Mouse (Mus musculus): ENCODE measurements around the gene Nisch. TPM values are rescaled to one million over a fixed set of nuclear protein-coding genes. Genes with fewer than 3 reads are reported as not detected.
A peak's percentile ranks its signal among the peaks of the same experiment; 100 is the strongest.

Gene Nisch
- polyA plus RNA-seq (2015; fragmentation: Nextera tagmentation; extraction: Ambion mirVana) = 354 and 388 TPM in 2 replicates

- Histone ChIP-seq H3K9ac (ENCODE audit: low read depth, low read length) (0 out of 2 replicates have a peak within 1 kb of the TSS, but pooled peaks have one; percentile 22), H3K27me3 (ENCODE audit: control insufficient read depth, insufficient read depth, low read depth, low read length) (no peaks in the 10 kb centered on the region), H3K9me3 (replicated peaks; ENCODE audit: control insufficient read depth, low read length, poor library complexity, severe bottlenecking) (no peaks in the 10 kb centered on the region), H3K4me3 (ENCODE audit: low read depth, low read length) (no peak within 1 kb of the TSS), H3K4me2 (ENCODE audit: low read length) (no peak within 1 kb of the TSS), H3K4me1 (ENCODE audit: control insufficient read depth, insufficient read depth, low read length) (peaks cover 3% of the 10 kb centered on the region; the same call in 1 of the 2 replicates), H3K27ac (ENCODE audit: low read length) (no peak within 1 kb of the TSS), H3K36me3 (ENCODE audit: control insufficient read depth, insufficient read depth, low read length) (no peaks in the 10 kb centered on the region)
- no peak for ATAC-seq
- WGBS = 41% methylated on average over 2 of the region's 2 CpGs
Observed at GRCm38 (mm10) chr14:31216846-31217245, at the start of gene Nisch. Gene Nisch, minus strand, starts transcription at chr14:31216946.

- H3K4me3 ChIP-seq (ENCODE audit: low read depth, low read length) = no peak overlapping the region
- ATAC-seq = no peak
- no peaks in the 10 kb centered on the region for H3K27me3 ChIP-seq (ENCODE audit: control insufficient read depth, insufficient read depth, low read depth, low read length)
- 97% methylated on average over 9 of the region's 9 CpGs for WGBS
- H3K4me1 ChIP-seq (ENCODE audit: control insufficient read depth, insufficient read depth, low read length) = no peaks in the 10 kb centered on the region
- H3K4me2 ChIP-seq (ENCODE audit: low read length) = no peak overlapping the region
- H3K36me3 ChIP-seq (ENCODE audit: control insufficient read depth, insufficient read depth, low read length) = peaks cover 46% of the 10 kb centered on the region
- H3K9me3 ChIP-seq (replicated peaks; ENCODE audit: control insufficient read depth, low read length, poor library complexity, severe bottlenecking) = no peaks in the 10 kb centered on the region
- H3K27ac ChIP-seq (ENCODE audit: low read length) = no peak overlapping the region
- H3K9ac ChIP-seq (ENCODE audit: low read depth, low read length) = no peak overlapping the region
Observed at GRCm38 (mm10) chr14:31260932-31261331, 44.2 kb upstream of the Nisch start.

- ATAC-seq = no peak
- H3K4me3 ChIP-seq (ENCODE audit: low read depth, low read length) = no peak overlapping the region
- H3K9me3 ChIP-seq (replicated peaks; ENCODE audit: control insufficient read depth, low read length, poor library complexity, severe bottlenecking) = no peaks in the 10 kb centered on the region
- H3K36me3 ChIP-seq (ENCODE audit: control insufficient read depth, insufficient read depth, low read length) = peaks cover 49% of the 10 kb centered on the region
- H3K9ac ChIP-seq (ENCODE audit: low read depth, low read length) = no peak overlapping the region
- H3K4me2 ChIP-seq (ENCODE audit: low read length) = no peak overlapping the region
- no peak overlapping the region for H3K27ac ChIP-seq (ENCODE audit: low read length)
- no peaks in the 10 kb centered on the region for H3K27me3 ChIP-seq (ENCODE audit: control insufficient read depth, insufficient read depth, low read depth, low read length)
- H3K4me1 ChIP-seq (ENCODE audit: control insufficient read depth, insufficient read depth, low read length) = no peaks in the 10 kb centered on the region
- WGBS = 96% methylated on average over 4 of the region's 4 CpGs
Observed at GRCm38 (mm10) chr14:31260374-31260773, 43.6 kb upstream of the Nisch start.

- Histone ChIP-seq H3K4me1 (ENCODE audit: control insufficient read depth, insufficient read depth, low read length) (no peaks in the 10 kb centered on the region), H3K27me3 (ENCODE audit: control insufficient read depth, insufficient read depth, low read depth, low read length) (no peaks in the 10 kb centered on the region), H3K27ac (ENCODE audit: low read length) (no peak overlapping the region), H3K4me3 (ENCODE audit: low read depth, low read length) (no peak overlapping the region), H3K4me2 (ENCODE audit: low read length) (no peak overlapping the region), H3K36me3 (ENCODE audit: control insufficient read depth, insufficient read depth, low read length) (peaks cover 60% of the 10 kb centered on the region), H3K9me3 (replicated peaks; ENCODE audit: control insufficient read depth, low read length, poor library complexity, severe bottlenecking) (no peaks in the 10 kb centered on the region), H3K9ac (ENCODE audit: low read depth, low read length) (no peak overlapping the region)
- no peak for ATAC-seq
- WGBS = 93% methylated on average over 14 of the region's 14 CpGs
Observed at GRCm38 (mm10) chr14:31258476-31259050, 41.8 kb upstream of the Nisch start.

GRCm38 (mm10) chr14:31252091-31252490, 35.3 kb upstream of the Nisch start:
- H3K9ac ChIP-seq (ENCODE audit: low read depth, low read length) = peak overlapping the region; percentile 97
- H3K36me3 ChIP-seq (ENCODE audit: control insufficient read depth, insufficient read depth, low read length) = peaks cover 24% of the 10 kb centered on the region
- H3K4me1 ChIP-seq (ENCODE audit: control insufficient read depth, insufficient read depth, low read length) = peaks cover 19% of the 10 kb centered on the region
- ATAC-seq = no peak
- peak overlapping the region; percentile 90 for H3K4me3 ChIP-seq (ENCODE audit: low read depth, low read length)
- no peaks in the 10 kb centered on the region for H3K9me3 ChIP-seq (replicated peaks; ENCODE audit: control insufficient read depth, low read length, poor library complexity, severe bottlenecking)
- H3K27ac ChIP-seq (ENCODE audit: low read length) = no peak overlapping the region
- H3K27me3 ChIP-seq (ENCODE audit: control insufficient read depth, insufficient read depth, low read depth, low read length) = no peaks in the 10 kb centered on the region
- peak overlapping the region; percentile 69 for H3K4me2 ChIP-seq (ENCODE audit: low read length)
- WGBS = 90% methylated on average over 5 of the region's 5 CpGs

GRCm38 (mm10) chr14:31251626-31252025, 34.9 kb upstream of the Nisch start:
- Histone ChIP-seq H3K4me2 (ENCODE audit: low read length) (peak overlapping the region; percentile 69), H3K27ac (ENCODE audit: low read length) (peak overlapping the region; percentile 72), H3K9me3 (replicated peaks; ENCODE audit: control insufficient read depth, low read length, poor library complexity, severe bottlenecking) (no peaks in the 10 kb centered on the region), H3K36me3 (ENCODE audit: control insufficient read depth, insufficient read depth, low read length) (peaks cover 23% of the 10 kb centered on the region), H3K4me1 (ENCODE audit: control insufficient read depth, insufficient read depth, low read length) (peaks cover 19% of the 10 kb centered on the region), H3K4me3 (ENCODE audit: low read depth, low read length) (peak overlapping the region; percentile 90), H3K9ac (ENCODE audit: low read depth, low read length) (peak overlapping the region; percentile 97), H3K27me3 (ENCODE audit: control insufficient read depth, insufficient read depth, low read depth, low read length) (no peaks in the 10 kb centered on the region)
- WGBS = 2% methylated on average over 18 of the region's 18 CpGs
- ATAC-seq = no peak

- Histone ChIP-seq H3K9me3 (replicated peaks; ENCODE audit: control insufficient read depth, low read length, poor library complexity, severe bottlenecking) (no peaks in the 10 kb centered on the region), H3K4me3 (ENCODE audit: low read depth, low read length) (peak within 1 kb of the TSS; percentile 90), H3K4me1 (ENCODE audit: control insufficient read depth, insufficient read depth, low read length) (peaks cover 19% of the 10 kb centered on the region), H3K9ac (ENCODE audit: low read depth, low read length) (peak within 1 kb of the TSS; percentile 97), H3K27me3 (ENCODE audit: control insufficient read depth, insufficient read depth, low read depth, low read length) (no peaks in the 10 kb centered on the region), H3K27ac (ENCODE audit: low read length) (peak within 1 kb of the TSS; percentile 95), H3K4me2 (ENCODE audit: low read length) (peak within 1 kb of the TSS; percentile 69), H3K36me3 (ENCODE audit: control insufficient read depth, insufficient read depth, low read length) (peaks cover 18% of the 10 kb centered on the region)
- WGBS = under 1% methylated on average over 40 of the region's 75 CpGs
- peak; percentile 89 for ATAC-seq
Observed at GRCm38 (mm10) chr14:31251084-31251604, 34.4 kb upstream of the Nisch start, which contains the start of the genes Phf7 and Bap1. Gene Phf7, minus strand, starts transcription at chr14:31251317. Gene Bap1, plus strand, starts transcription at chr14:31251450.

GRCm38 (mm10) chr14:31250222-31251083, 33.7 kb upstream of the Nisch start:
- peak overlapping the region; percentile 97 for H3K9ac ChIP-seq (ENCODE audit: low read depth, low read length)
- peak overlapping the region; percentile 95 for H3K27ac ChIP-seq (ENCODE audit: low read length)
- no peaks in the 10 kb centered on the region for H3K27me3 ChIP-seq (ENCODE audit: control insufficient read depth, insufficient read depth, low read depth, low read length)
- peak overlapping the region; percentile 90 for H3K4me3 ChIP-seq (ENCODE audit: low read depth, low read length)
- 20% methylated on average over 38 of the region's 38 CpGs for WGBS
- H3K36me3 ChIP-seq (ENCODE audit: control insufficient read depth, insufficient read depth, low read length) = peaks cover 14% of the 10 kb centered on the region
- peak; percentile 88 for ATAC-seq
- H3K4me2 ChIP-seq (ENCODE audit: low read length) = peak overlapping the region; percentile 58
- peaks cover 19% of the 10 kb centered on the region for H3K4me1 ChIP-seq (ENCODE audit: control insufficient read depth, insufficient read depth, low read length)
- H3K9me3 ChIP-seq (replicated peaks; ENCODE audit: control insufficient read depth, low read length, poor library complexity, severe bottlenecking) = no peaks in the 10 kb centered on the region
